Mouse (Mus musculus) liver, adult (tissue): ENCODE data around the gene Sox4.

ENCODE experiments used
- GATA4 ChIP-seq: IDR thresholded peaks from 2 replicates; pipeline ENCODE4 v1.6.1; 2014; ENCODE audit warnings: mild to moderate bottlenecking, low read length; ENCODE audit not compliant: insufficient replicate concordance

The Sox4 gene

DNA sequence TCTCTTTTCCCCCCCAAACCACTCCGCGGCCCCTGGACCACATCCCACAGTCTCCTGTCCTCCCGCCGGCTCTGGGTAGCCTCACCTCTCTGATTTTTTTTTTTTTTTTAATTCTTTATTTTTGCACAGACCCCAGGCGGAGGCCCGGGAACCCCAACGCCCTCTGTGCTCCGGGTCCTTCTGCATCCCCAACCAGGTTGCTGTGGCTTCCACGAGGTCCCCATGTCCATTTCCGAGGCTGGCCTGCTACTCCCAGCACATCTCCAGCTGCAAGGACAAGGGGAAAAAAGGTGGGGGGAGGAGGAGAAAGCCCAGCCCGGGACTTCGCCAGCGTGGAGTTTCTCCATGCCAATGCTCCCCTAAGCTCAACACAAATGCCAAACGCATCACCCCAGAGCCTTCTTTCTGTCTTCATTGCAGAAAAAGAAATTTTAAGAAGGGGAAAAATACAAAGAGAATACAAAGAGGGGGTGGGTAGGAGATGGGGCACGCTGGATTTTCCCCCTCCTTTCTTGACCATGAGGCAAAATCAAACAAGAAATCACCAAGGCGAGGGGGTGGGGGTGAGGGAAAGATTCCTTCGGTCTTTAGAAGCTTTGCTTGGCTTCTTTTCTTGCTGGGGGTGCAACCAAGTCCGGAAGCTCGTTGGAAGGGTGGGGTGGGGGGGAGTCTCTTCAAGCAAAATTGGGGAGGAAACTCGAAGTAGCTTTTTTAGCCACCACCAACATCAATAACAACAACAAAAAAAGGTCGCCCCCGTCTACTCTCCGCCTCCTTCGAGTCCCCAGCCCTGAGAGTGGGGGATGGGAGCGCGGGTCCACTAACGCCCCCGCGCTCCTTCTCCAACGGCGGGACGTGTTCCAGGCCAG, 2.7 kb downstream of the Sox4 start:
- TF ChIP-seq GATA4: no peak

- no peak for TF ChIP-seq GATA4
Observed at GRCm38 (mm10) chr13:28950266-28950622, 3.3 kb downstream of the Sox4 start.

- TF ChIP-seq GATA4: no peak
Observed at GRCm38 (mm10) chr13:28949279-28949915, 4.1 kb downstream of the Sox4 start.

GRCm38 (mm10) chr13:28948541-28948940, 5.0 kb downstream of the Sox4 start:
- no peak for TF ChIP-seq GATA4

DNA sequence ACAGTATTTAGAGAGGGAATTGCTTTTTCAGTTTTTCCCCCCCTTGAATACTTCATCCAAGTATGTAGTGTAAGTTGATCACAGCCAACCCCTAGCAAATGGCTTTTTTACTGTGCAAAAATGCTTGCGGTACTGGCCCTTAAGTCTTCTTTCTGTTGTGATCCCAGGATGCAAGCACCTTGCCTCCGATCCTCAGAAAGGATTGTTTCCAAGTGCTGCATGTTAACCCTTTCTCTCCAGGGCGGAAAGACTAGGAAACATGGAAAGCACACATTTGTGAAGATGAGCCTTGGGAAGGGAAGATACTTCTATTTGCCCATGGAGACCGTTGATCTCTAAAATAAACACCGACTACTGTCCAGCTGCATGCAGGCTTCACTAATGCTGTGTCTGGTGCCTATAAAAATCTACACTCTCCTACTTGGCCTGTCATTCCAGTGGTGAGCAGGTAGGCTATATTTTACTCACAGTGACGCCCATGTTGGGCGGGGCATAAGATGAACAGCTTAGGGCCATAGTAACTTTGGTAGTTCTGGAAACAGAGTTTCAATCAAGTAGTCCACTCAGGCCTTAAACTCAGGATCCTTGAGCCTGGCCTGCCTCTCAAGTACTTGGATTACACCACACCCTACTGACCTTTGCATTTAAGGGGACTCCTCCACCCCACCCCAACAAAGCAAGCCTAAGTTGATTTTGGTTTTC, 5.6 kb downstream of the Sox4 start:
- TF ChIP-seq GATA4: no peak

GRCm38 (mm10) chr13:28946565-28947135, 6.9 kb downstream of the Sox4 start:
- no peak for TF ChIP-seq GATA4

DNA sequence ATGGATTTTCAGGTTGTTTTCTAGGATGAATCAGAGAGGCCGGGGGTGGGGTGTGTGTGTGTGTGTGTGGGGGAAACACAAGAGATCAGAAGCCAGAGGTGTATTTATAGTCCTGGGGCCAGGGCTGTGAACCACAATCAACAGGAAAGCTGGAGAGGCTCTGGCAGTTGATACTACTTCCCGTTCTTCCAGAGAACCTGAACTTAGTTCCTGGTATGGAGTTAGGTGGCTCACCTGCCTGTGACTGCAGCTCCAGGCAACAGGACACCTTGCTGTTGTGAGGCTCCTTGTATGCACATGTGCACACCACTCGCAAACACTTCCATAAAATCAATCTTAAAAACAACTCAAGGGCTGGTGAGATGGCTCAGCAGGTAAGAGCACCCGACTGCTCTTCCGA, 7.8 kb downstream of the Sox4 start:
- TF ChIP-seq GATA4: no peak

GRCm38 (mm10) chr13:28942926-28943325, 10.6 kb downstream of the Sox4 start:
- TF ChIP-seq GATA4: no peak

- TF ChIP-seq GATA4: no peak
Observed at GRCm38 (mm10) chr13:28941983-28942630, 11.4 kb downstream of the Sox4 start.

- TF ChIP-seq GATA4: no peak
Observed at GRCm38 (mm10) chr13:28933375-28933774, 20.1 kb downstream of the Sox4 start.

GRCm38 (mm10) chr13:28931776-28932175, 21.7 kb downstream of the Sox4 start:
- no peak for TF ChIP-seq GATA4

DNA sequence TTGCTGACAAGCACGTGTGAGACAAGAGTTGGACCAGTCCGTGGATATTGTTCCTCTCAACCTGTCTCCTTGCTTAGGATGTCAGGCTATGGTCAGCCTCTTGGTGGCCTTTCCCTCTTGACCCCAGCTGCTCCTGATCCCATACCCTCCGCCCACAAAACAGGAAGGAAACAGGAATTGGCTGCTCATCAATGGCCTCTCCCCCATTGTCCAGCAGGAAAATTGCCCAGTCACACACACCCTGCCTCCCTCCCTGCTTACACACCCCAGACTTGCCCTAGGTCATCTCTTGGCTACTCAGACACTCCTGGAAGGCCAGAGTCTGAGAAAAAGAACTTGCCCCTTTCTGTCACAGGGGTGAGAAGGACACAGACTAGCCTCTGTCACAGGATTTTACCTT, 22.2 kb downstream of the Sox4 start:
- no peak for TF ChIP-seq GATA4

DNA sequence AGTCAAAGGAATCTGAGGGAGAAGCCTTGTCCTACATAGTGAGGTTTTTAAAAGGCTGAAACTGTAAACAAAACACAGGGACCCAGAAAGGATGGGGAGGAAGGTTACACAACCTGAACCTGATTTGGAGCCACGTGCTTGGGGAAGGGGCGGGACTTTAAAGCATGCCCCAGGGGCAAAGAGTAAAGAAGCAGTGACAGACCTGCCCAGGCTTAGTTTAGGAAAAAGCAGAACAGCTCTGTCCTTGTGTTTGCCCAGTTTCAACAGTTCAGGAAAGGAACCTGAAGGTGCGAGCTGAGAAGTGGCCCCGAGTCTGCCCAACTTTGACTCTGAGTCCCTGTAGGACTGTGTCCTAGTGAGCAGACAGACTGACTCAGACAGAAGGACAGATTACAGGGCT, 23.1 kb downstream of the Sox4 start:
- no peak for TF ChIP-seq GATA4

GRCm38 (mm10) chr13:28929936-28930335, 23.6 kb downstream of the Sox4 start:
- TF ChIP-seq GATA4: no peak

DNA sequence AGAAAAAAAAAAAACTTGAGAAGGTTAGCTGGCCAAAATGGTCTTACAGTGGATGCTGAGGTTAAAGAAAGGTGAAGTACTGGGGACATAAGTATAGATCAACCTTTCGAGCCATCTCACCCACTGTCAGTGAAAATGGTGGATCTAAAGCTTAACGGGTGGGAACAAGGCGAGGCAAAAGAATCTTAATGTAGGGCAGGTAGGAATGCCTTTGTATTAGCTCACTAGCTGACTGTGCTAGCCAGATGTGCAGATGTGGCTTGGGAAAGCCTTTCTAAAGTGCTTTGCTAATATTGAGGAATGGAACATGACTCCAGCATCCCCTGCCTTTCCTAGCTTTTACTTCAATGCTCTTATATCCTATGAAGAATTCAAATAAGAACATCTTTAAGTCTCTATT, 30.4 kb downstream of the Sox4 start:
- no peak for TF ChIP-seq GATA4
